Mouse (Mus musculus) retina, postnatal 1 day (tissue): ENCODE measurements at regions not wholly inside any gene's neighbourhood (a gene's known extent, or its start where the extent isn't known, plus 50 kb on each side); places are given as distances from the start of the nearest gene placed in this dataset.
A peak's percentile ranks its signal among the peaks of the same experiment; 100 is the strongest.

Experiments used
- DNase-seq: peaks from one replicate; pipeline ENCODE4 v3.0.0-alpha.2; 2012

DNA sequence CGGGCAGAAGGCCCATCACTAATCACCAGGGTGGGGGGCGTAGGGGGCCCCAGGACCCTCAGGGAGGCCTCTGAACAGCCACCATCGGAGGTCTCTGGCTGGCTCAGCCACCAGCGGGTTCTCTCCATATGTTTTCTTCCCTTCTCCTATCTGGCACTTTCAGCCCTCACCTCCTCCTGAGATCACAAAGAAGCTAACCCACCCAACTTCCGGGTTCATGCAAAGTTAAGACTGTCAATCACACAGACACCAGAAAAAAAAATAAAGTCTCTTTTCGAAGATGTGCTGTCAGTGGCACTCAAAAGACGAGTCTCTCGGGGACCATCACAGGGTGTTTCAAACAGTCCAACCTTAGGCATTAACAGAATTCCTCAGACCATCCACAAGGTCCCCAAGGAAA lies 314.2 kb downstream of the Sox9 start:
- no peak for DNase-seq

DNA sequence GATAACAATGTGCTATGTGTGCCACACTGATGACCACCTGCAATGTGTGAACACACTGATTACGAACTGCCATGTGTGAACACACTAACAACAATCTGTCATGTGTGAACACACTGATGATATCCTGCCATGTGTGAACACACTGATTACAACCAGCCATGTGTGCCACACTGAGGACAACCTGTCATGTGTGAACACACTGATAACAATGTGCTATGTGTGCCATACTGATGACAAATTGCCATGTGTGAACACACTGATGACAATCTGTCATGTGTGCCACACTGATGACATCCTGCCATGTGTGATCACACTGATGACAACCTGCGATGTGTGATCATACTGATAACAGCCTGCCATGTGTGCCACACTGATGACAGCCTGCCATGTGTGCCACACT lies 316.3 kb downstream of the Sox9 start:
- no peak for DNase-seq

GRCm38 (mm10) chr11:113100800-113101199 lies 318.8 kb downstream of the Sox9 start:
- no peak for DNase-seq

DNA sequence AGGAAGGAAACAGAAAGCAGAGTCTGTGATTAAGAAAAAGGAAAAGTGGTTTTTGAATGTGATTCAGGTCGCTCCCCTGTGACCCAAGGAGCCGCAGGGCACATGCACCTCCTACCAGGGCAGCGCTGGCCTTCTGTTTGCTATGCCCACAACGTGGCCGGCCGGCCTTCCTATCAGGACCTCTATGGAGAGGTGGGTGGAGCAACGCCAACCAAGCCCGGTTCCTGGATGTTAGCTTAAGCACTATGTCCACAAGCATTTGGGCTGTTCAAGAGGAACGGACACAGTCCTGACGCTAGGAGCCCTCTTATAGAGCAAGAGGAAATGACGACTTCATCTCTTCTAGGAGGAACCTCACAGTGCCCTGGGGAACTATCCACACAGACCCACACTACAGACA lies 319.5 kb downstream of the Sox9 start:
- no peak for DNase-seq

- DNase-seq = no peak
Observed at GRCm38 (mm10) chr11:113103161-113103845, 321.3 kb downstream of the Sox9 start.

- DNase-seq = no peak
Observed at GRCm38 (mm10) chr11:113105371-113105770, 323.3 kb downstream of the Sox9 start.

DNA sequence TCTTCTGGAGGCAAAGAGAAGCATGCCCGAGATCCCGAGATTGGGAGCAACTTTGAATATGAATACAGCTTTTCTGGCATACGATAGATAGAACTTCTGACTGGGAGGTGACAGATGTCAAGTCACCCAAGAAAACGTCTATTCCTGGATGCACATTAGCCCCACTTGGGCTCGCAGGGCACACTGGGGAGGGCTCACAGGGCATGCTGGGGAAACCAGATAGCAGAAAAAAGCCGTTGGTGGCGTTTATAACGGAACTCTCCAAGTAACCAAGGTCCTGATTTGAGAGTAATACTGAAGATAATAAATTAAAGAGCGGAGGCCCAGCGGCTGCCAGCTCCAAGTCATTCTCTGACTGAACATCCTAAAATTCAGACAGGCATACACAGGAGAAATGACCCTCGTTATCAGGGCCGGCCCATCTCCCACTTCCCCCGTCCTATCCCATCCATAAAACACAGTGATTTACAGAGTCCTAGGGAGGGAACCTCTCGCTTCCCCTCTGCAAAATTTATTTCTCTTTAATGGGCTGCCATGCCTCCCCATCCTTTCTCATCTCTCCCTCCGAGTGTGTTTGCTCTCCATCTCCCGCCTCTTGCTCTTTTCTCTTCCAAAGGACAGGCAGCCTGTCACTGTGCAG lies 325.3 kb downstream of the Sox9 start:
- no peak for DNase-seq

- DNase-seq = peak; percentile 47
Observed at GRCm38 (mm10) chr11:113107966-113108699, 326.1 kb downstream of the Sox9 start.

DNA sequence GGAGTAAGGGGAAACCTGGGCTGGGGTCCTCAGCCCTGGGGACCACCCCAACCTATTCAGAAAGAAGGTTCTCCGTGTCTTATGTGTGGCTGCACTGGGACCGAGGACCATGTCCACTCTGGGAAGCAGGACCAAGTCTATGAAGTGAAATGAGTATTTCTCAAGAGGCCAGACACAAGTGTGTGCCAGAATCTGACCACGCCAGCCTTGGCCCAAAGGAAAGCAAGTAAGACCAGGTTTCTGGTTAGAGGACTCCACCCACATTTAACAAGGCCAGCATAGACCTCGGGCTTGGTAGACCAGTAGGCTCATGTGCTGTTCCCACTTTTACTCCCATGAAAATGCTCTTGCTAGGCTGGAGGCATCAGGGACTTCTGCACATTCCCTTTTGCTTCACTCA lies 327.1 kb downstream of the Sox9 start:
- DNase-seq = no peak

DNA sequence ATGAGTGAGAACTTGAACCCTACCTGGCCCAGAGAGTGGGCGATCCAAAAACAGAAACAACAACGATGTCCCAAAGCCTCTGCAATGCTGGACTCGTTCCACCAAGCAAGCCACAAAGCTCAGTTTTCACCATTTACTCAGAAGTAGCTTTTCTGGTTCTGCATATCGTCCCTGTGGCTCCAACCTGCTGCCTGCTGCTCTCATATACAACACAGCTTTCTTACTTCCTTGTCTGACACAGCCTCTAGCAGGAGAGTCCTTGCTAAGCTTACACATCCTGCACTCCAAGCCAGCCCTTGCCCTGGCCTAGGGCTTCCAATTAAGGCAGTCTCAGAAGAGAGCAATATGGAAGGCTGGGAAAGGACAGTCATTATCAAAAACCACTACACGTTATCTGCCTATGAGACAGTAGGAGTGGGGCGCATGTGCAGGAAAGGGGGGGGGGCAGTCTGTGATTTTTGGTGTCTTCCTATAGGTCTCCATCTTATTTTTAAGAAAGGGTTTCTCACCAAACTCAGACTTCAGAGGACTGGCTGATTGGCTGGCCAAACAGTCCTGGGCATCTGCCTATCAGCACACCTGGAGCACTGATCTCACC lies 331.3 kb downstream of the Sox9 start:
- DNase-seq = no peak

- no peak for DNase-seq
Observed at GRCm38 (mm10) chr11:113117179-113117898, 335.3 kb downstream of the Sox9 start.

DNA sequence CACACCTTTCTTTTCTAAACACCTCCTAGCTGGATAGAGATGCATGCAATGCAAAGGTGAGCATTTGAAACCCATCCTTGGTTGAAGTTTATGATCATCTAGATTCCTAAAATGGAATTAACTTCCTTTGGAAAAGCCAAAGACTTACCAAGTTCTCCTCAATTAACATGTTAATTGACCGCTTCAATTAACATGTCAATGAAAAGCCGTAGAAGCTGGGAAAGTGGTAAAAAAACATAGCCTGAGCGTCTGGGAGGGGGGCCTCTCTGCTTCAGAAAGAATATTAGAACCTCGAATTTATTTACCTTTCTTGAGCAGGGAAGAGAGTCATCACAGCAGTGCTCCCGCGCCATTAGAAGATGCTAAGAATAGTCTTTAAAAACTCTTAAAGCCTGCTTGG lies 338.5 kb downstream of the Sox9 start:
- no peak for DNase-seq

DNA sequence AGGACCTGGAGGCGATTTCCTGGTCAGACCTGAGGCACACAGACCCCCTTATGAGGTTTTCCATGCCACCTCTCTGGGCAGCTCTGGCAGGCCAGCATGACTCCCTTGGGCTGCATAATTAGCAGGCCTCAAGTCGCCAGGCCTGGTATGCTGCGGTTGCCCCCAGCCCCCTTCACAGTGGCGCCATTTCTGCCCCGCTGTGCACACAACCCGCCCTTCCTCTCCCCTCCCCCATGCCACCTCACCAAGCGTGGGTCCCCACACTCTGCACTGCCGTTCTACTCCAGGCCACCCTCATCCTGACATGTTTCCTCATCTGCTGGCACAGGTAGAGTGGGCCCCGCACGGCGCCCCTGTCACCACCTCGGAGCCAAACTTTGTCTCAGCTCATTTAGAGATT lies 339.3 kb downstream of the Sox9 start:
- DNase-seq = peak; percentile 47

DNA sequence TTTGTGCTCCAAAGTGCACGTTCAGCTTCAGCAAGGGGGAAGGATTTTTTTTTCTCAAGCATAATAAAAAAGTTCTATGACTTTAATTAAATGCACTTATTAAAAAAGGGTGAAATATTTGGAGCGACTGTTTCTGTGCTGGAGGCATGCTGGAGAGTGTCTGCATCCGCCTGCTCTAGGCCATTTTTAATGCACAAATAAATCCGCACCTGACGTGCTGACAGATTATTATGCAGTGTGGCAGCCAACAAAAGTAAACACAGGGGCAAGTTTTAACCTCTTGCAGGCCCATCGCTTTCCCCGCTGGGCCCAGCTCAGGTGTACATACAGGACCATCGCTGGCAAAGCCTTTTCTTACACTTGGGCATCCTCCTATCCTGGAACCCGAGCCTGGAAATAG lies 340.1 kb downstream of the Sox9 start:
- no peak for DNase-seq

DNA sequence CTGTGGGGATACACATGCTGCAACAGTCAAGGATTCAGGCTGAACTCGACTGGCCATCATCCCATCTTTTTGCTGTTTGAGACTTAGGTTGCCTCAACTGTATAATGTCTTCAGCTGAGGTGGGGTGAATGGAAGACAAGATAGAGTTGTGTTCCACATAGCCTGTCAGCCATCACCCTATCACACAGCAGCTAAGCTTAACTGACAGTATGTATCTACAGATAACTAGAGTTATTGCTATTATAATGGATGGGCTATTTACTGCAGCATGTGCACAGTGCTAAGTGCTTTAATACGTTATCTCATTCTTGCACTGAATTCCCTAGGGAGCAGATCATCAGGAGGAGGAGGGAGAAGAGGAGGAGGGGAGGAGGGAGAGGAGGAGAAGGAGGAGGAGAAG lies 340.9 kb downstream of the Sox9 start:
- DNase-seq = no peak

DNA sequence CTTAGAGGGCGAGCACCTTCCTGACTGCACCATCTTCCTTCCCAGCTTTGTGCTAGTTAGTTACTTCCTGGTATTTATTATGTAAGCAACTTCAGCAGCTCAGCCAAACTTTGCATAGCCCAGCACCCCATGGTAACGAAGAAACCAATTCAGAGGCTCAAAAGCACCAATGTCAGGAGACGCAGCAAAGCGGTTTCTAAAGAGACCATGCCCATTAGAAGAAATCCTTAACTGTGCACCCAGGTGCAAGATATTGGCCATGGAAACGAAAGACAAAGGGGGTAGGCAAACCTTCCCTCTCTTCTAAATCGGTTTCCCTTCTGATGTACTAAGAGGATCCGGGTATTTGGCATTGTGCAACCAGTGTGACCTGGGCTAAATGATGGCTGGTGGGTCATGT lies 343.8 kb downstream of the Sox9 start:
- DNase-seq = no peak

DNA sequence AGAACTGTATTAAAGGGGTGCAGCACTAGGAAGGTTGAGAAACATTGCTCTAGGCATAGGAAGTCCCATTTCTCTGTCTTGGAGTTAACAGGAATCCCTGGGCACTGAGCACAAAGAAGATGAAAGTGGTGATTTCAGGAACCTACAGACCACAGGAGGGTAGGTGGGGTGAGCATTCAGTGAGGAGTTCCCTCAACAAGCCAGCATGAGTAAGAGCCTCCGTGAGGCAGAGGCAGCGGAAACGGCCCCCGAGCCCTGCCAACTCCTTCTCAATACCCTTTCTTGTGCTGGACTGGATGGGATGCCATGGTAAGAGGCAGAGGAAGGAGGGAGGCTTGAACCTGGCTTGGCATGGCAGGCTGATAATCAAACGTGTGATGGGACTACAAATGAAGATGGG lies 347.2 kb downstream of the Sox9 start:
- DNase-seq = no peak

DNA sequence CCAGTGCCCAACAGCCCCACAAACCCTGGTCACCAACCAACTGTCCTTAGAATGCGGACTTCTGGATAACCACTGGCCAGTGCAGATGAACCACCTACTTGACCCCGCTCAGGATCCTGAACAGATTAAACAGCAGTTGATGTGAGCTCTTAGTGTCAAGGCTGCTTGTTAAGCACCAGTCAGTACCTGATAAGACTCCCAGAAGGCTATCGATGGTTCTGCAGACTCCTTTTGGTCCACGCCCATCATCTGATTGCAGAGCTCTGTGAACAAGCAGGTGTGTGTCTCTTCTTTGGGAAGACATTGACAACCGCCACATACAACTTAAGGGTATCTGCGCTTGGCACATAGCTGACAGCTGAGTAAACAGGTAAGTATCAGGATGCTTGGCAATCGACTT lies 348.0 kb downstream of the Sox9 start:
- DNase-seq = no peak

DNA sequence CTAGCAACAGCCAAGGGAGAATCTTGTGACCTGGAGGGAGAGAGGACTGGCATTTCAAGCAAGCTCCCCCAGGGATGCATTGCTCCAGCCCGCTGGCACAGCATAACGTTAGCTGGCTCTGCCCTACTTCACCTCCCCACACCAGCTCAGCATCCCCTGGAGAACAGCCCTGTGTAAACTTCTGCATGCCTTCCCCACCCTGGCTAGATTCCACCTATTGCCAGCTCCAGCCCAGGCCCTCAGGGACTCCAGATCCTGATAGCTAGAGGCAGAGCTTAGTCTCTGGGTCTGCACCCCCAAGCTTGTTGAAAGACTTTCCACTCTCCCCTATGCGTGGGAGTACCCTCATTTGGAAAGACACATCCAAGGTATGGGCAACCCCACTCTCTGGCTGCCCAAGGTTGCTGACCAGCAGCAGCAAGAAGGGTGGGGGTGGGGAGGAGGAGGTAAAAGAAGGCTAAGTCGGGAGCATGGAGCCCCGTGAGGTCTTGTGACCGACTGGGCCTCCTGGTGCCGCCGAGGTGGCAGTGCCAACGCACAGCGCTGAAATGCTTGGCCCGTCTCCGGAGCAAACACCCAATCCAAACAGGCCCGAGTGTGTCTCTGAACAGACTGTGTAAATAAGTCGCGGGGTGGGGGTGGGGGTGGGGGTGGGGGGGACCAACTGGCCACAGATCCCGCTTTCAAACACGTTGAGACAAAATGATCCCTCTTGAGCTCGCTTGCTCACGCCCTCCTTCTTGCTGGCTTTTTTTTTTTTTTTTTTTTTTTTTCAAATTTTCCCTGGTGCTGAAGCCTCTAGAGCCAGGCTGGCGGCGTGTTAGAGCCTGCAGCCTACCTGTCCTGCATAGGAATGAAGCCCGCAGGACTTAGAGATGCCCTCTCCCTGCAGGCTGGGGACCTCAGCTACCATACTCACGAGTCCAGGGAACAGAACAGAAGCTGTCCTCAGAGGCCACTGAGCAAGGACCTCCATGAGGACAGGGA lies 350.3 kb downstream of the Sox9 start:
- DNase-seq = no peak

DNA sequence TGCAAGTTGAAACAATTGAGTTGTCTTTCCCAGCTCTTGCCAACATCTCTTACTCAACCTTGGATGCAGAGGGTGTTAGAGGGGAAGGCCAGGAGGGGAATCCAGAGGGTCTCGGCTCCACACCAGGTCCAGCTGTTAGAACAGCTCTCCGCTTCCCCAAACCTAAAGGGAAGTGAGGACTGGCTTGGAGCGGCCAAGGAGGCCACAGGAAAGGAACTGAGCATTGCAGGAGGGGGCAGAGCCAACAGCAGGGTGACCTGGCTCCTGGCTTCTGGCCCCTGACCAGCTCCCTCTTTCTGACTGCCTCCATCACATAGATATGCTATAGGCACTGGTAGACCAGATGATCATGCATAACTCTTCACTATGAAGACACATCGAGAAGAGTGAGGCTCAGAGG lies 351.4 kb downstream of the Sox9 start:
- no peak for DNase-seq

- DNase-seq = no peak
Observed at GRCm38 (mm10) chr11:113135261-113135660, 353.2 kb downstream of the Sox9 start.

DNA sequence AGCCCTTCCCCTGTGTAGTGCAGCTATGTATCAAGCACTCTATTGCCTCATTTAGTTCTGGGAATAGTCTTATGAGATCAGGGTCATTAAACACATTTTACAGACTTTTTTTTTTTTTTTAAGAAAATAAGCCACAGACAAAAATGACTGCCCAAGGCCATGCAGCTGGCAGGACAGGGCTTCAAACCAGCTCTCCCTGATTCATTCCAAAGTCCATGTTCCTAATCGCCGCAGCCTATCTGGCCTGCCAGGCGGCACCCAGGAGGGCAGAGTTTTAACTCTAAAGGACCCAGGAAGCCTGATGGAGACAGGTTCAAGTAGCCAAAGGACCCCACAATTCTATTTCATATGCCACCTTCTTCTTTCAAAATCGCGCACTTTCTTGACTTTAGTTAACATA lies 356.4 kb downstream of the Sox9 start:
- no peak for DNase-seq
